Mouse (Mus musculus) spleen, embryonic (tissue): ENCODE measurements at regions not wholly inside any gene's neighbourhood (a gene's known extent, or its start where the extent isn't known, plus 50 kb on each side); places are given as distances from the start of the nearest gene placed in this dataset.

Experiments used
- CTCF ChIA-PET: fragments of 350-600 bp; sonication (Branson Sonifier 250); formaldehyde crosslinking; loops from one replicate; lab custom pipeline; 2022; lab: Charles Lee

GRCm38 (mm10) chr4:82092296-82093230 lies 613.0 kb downstream of the Nfib start:
- CTCF ChIA-PET: no interaction called here

- CTCF ChIA-PET: no interaction called here
These were observed 615.9 kb downstream of the Nfib start for GRCm38 (mm10) chr4:82089657-82090056.

GRCm38 (mm10) chr4:82083519-82083918 lies 622.0 kb downstream of the Nfib start:
- CTCF ChIA-PET: no interaction called here

- CTCF ChIA-PET: no interaction called here
These were observed 625.4 kb upstream of the Mpdz start for GRCm38 (mm10) chr4:82068050-82068449.

- CTCF ChIA-PET: no interaction called here
These were observed 623.2 kb upstream of the Mpdz start for GRCm38 (mm10) chr4:82065641-82066358.

GRCm38 (mm10) chr4:82062726-82063125 lies 620.1 kb upstream of the Mpdz start:
- CTCF ChIA-PET: no interaction called here

- CTCF ChIA-PET: no interaction called here
These were observed 614.1 kb upstream of the Mpdz start for GRCm38 (mm10) chr4:82056671-82057070.

- CTCF ChIA-PET: no interaction called here
These were observed 605.6 kb upstream of the Mpdz start for GRCm38 (mm10) chr4:82048171-82048570.

- CTCF ChIA-PET: no interaction called here
These were observed 594.9 kb upstream of the Mpdz start for GRCm38 (mm10) chr4:82037473-82037872.

GRCm38 (mm10) chr4:82035074-82035703 lies 592.6 kb upstream of the Mpdz start:
- CTCF ChIA-PET: no interaction called here

GRCm38 (mm10) chr4:82029237-82029636 lies 586.6 kb upstream of the Mpdz start:
- CTCF ChIA-PET: interaction anchor here (0.6 kb wide), 1 partner anchor 167 kb away, joined by 3 read pairs; no protein-coding TSS in a partner anchor

GRCm38 (mm10) chr4:82027447-82027881 lies 584.8 kb upstream of the Mpdz start:
- CTCF ChIA-PET: no interaction called here

GRCm38 (mm10) chr4:82001406-82001732 lies 558.8 kb upstream of the Mpdz start:
- CTCF ChIA-PET: no interaction called here

GRCm38 (mm10) chr4:82000590-82001405 lies 558.2 kb upstream of the Mpdz start:
- CTCF ChIA-PET: no interaction called here

- CTCF ChIA-PET: no interaction called here
These were observed 557.2 kb upstream of the Mpdz start for GRCm38 (mm10) chr4:81999654-82000314.

GRCm38 (mm10) chr4:81999093-81999492 lies 556.5 kb upstream of the Mpdz start:
- CTCF ChIA-PET: no interaction called here

GRCm38 (mm10) chr4:81996445-81996844 lies 553.8 kb upstream of the Mpdz start:
- CTCF ChIA-PET: no interaction called here

GRCm38 (mm10) chr4:81995243-81995642 lies 552.6 kb upstream of the Mpdz start:
- CTCF ChIA-PET: no interaction called here

GRCm38 (mm10) chr4:81988796-81989195 lies 546.2 kb upstream of the Mpdz start:
- CTCF ChIA-PET: no interaction called here

GRCm38 (mm10) chr4:81986616-81987015 lies 544.0 kb upstream of the Mpdz start:
- CTCF ChIA-PET: no interaction called here

GRCm38 (mm10) chr4:81981811-81982210 lies 539.2 kb upstream of the Mpdz start:
- CTCF ChIA-PET: no interaction called here
